Mouse (Mus musculus) forebrain, embryonic 14.5 days (tissue): Measurements from ENCODE around the gene Robo1. TPM values are rescaled to one million over a fixed set of nuclear protein-coding genes. Genes with fewer than 3 reads are reported as not detected.

Experiments used
- ATAC-seq: fragments of 200-750 bp; cut with Nextera tagmentation; 2 replicates; pipeline ENCODE4 v1.8.0; 2017; ENCODE audit warnings: mild to moderate bottlenecking, moderate library complexity
- DNase-seq: peaks from one replicate; pipeline ENCODE4 v3.0.0-alpha.2; 2015; ENCODE audit warnings: low spot score
- H3K27ac ChIP-seq: fragments of 300-500 bp; sonication (generic); 2 replicates; pipeline ENCODE4 v1.5.1; 2014; ENCODE audit warnings: low read depth, mild to moderate bottlenecking, control low read depth, low read length, moderate library complexity
- H3K27me3 ChIP-seq: fragments of 300-500 bp; sonication (generic); replicated peaks from 2 replicates; pipeline ENCODE4 v1.6.1; 2014; ENCODE audit warnings: low read length, control low read depth, mixed read lengths; ENCODE audit not compliant: control insufficient read depth, insufficient read depth
- H3K36me3 ChIP-seq: fragments of 300-500 bp; sonication (generic); 2 replicates; pipeline ENCODE4 v1.6.1; 2014; ENCODE audit warnings: low read length, control low read depth; ENCODE audit not compliant: control insufficient read depth, insufficient read depth
- H3K4me1 ChIP-seq: fragments of 300-500 bp; sonication (generic); 2 replicates; pipeline ENCODE4 v1.6.1; 2014; ENCODE audit warnings: antibody characterized with exemption, low read length, control low read depth; ENCODE audit not compliant: control insufficient read depth, insufficient read depth
- H3K4me2 ChIP-seq: fragments of 300-500 bp; sonication (generic); 2 replicates; pipeline ENCODE4 v1.6.1; 2014; ENCODE audit warnings: mild to moderate bottlenecking, control low read depth, low read length
- H3K4me3 ChIP-seq: fragments of 300-500 bp; sonication (generic); 2 replicates; pipeline ENCODE4 v1.5.1; 2014; ENCODE audit warnings: low read depth, low read length, control low read depth
- H3K9ac ChIP-seq: fragments of 300-500 bp; sonication (generic); 2 replicates; pipeline ENCODE4 v1.6.1; 2014; ENCODE audit warnings: mild to moderate bottlenecking, low read length, control low read depth, moderate library complexity
- H3K9me3 ChIP-seq: fragments of 300-500 bp; sonication (generic); replicated peaks from 2 replicates; pipeline ENCODE4 v1.6.1; 2016; ENCODE audit warnings: low read length, control low read depth, mixed read lengths; ENCODE audit not compliant: control insufficient read depth
- WGBS: fragments of 180-500 bp; shearing (Covaris S2); extraction: QIAGEN DNeasy Blood & Tissue Kit; methylation state at CpG from one replicate; pipeline ENCODE4 v1.1.7; 2014; 5-methylcytosine and 5-hydroxymethylcytosine counted together
- polyA plus RNA-seq: library from polyadenylated mRNA; unstranded; fragments of >200 nt; fragmentation: Nextera tagmentation; extraction: Ambion mirVana; gene quantifications from 2 replicates; pipeline ENCODE4 v1.2.1, GENCODE M21; 2014

Robo1 gene
- polyA plus RNA-seq, 1 experiment from 2014 or later = 37.1 TPM

DNA sequence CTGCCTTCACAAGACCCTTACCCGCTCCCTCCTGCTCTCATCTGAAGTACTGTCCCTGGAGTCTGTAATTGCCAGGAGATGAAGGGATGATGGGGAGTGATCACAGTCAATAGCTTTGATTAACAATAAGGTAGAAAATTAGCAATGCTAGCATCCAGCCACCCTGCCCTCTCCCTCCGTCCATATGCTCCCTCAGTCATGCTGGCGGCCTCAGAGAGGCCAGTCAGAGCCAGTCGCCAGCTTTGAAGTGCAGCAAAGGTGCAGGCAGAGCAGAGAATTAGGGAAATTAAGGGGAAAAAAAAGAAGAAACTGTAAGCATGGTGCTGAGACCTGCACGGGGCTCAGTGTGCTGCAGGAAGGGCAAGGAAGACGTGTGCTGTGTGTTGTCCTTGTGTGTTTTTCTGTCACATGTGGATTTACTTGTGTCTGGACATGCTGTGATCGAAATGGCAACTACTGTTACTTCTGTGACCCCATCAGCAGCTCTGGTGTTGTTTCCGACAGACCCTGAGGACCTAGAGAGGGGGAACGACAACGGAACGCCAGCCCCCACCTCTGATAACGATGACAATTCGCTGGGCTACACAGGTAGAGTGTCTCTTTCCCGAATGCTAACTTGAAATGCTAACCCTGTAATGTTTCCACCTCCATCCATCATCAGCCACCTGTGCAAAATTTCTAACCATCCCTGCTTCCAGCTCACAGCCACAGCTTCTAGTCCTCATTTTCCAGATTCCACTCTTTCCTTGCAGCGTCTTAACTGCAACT is 255.3 kb downstream of the Robo1 start:
- Histone ChIP-seq H3K4me2 (peak overlapping the region; percentile 4; the same call in 1 of the 2 replicates), H3K4me1 (no peaks in the 10 kb centered on the region), H3K36me3 (no peaks in the 10 kb centered on the region), H3K9me3 (no peaks in the 10 kb centered on the region), H3K4me3 (no peak overlapping the region), H3K9ac (no peak overlapping the region), H3K27me3 (no peaks in the 10 kb centered on the region), H3K27ac (no peak overlapping the region)
- 32% methylated on average over 15 of the region's 15 CpGs for WGBS
- ATAC-seq = peak; percentile 44; the same call in 1 of the 2 replicates
- DNase-seq = no peak

DNA sequence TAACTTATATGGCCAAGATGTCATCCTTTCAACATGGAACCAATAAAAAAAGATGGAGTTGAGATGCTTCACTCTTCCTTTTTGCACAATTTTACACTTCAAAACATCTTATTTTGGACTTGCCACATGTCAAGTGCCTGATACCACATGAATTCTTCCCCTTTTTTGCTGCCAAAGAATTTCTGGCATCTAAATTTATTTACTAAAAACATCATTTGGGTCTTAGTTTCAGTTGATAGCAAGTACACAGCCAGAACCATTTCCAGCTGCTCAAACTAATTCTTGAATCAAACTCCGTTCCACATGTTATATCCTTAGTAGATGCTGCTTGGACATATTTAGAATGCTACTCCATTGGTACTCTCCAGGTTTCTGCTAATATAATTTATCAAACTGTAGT is 267.1 kb downstream of the Robo1 start:
- H3K9ac ChIP-seq = no peak overlapping the region
- H3K4me3 ChIP-seq = no peak overlapping the region
- no peak for ATAC-seq
- no peak overlapping the region for H3K27ac ChIP-seq
- H3K27me3 ChIP-seq = no peaks in the 10 kb centered on the region
- no peak for DNase-seq
- 98% methylated on average over 1 of the region's 1 CpGs for WGBS
- no peaks in the 10 kb centered on the region for H3K9me3 ChIP-seq
- no peaks in the 10 kb centered on the region for H3K36me3 ChIP-seq
- H3K4me2 ChIP-seq = no peak overlapping the region
- H3K4me1 ChIP-seq = 0 out of 2 replicates have a peak, but pooled peaks cover 4% of the 10 kb centered on the region

DNA sequence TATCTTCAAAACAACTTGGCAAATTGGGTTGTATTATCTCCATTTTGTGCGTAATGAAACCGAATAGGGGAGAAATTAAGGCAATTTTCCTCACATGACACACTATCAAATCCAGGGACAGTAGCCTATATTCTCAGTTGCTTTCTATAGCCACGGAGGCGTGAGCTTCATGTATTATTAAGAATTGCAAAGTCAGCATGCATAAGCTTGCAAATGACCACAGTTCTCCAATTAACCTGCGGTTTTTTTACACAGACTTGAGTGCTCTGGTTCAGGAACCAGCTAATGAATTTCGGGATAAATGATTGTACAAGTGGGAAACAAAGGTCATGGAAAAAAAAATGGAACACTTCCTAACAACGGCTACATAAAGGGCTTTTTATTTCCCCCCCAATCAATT is 268.9 kb downstream of the Robo1 start:
- no peak for ATAC-seq
- 10% methylated on average over 7 of the region's 7 CpGs for whole genome bisulfite sequencing

DNA sequence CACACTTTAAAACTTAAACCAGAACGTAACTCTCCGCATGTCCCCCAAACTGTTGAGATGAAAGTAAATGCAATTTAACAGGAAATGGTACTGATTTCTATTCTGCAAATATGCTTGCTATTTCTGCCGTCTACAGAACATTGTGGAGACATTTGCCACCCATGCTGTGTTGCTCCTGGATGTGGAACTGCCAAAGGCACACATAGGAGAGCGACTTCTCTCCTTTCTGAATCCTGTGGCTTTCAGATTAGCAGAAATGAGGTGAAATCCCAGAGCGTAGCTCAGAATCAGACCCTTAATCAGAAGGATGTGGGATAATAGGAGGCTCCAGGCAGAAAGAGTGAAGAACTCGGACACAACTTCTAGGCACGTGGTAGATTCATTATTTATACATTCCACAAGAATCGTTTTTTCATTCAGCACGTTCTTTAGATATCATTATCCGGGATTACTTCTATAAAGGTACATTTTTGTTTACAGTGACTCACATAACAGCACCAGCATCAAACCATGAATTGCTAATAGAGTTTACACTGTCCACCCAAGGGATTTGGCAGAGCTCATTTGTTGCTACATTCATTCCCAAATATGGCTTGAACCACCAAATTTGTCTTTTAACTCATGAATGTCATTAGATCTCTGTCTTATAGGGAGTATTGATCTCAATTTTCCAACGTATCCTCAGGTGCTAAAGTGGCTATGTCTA is 276.5 kb downstream of the Robo1 start:
- 49% methylated on average over 11 of the region's 11 CpGs for WGBS
- H3K9me3 ChIP-seq = no peaks in the 10 kb centered on the region
- H3K4me3 ChIP-seq = no peak overlapping the region
- H3K9ac ChIP-seq = no peak overlapping the region
- H3K27ac ChIP-seq = peak overlapping the region; percentile 29; the same call in 1 of the 2 replicates
- no peaks in the 10 kb centered on the region for H3K36me3 ChIP-seq
- DNase-seq (peak; percentile 41), ATAC-seq (peak; percentile 65)
- 0 out of 2 replicates have a peak, but pooled peaks cover 4% of the 10 kb centered on the region for H3K4me1 ChIP-seq
- H3K4me2 ChIP-seq = no peak overlapping the region
- H3K27me3 ChIP-seq = no peaks in the 10 kb centered on the region

More for the DNA sequence above, 268.9 kb downstream of the Robo1 start:
- no peaks in the 10 kb centered on the region for H3K36me3 ChIP-seq
- no peak overlapping the region for H3K9ac ChIP-seq
- H3K4me3 ChIP-seq = no peak overlapping the region
- H3K27me3 ChIP-seq = no peaks in the 10 kb centered on the region
- H3K9me3 ChIP-seq = no peaks in the 10 kb centered on the region
- H3K4me2 ChIP-seq = no peak overlapping the region
- DNase-seq = peak; percentile 29
- H3K27ac ChIP-seq = no peak overlapping the region
- 0 out of 2 replicates have a peak, but pooled peaks cover 4% of the 10 kb centered on the region for H3K4me1 ChIP-seq

DNA sequence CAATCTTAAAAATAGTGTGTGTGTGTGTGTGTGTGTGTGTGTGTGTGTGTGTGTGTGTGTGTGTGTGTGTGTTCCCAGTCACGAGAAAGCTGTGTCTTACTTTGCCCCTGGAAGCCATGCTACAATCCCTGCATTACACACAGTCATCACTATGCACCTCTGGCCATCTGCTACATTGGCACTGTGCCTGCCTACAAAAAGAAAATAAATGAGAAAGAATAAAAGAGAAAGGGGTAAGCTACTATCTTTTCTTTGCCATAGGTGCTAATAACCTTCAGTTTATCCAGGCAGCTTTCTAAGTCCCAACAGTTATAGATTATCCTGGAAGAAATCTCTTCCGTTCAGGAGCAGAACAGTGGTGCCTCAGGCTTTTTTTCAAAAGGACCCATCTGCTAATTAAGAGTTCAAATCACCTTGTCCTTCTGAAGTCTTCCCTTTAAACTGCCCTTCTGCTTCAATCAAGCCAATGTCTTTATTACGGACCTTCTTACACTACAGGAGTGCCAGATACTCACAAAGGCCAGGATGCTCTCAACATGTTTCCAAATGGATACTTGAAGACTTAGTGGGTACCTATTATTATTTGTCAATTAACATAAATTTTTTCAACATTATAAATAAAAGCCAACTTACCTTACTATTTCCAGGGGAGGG is 277.2 kb downstream of the Robo1 start:
- ATAC-seq (peak; percentile 92), DNase-seq (peak; percentile 74)
- 29% methylated on average over 3 of the region's 3 CpGs for WGBS

DNA sequence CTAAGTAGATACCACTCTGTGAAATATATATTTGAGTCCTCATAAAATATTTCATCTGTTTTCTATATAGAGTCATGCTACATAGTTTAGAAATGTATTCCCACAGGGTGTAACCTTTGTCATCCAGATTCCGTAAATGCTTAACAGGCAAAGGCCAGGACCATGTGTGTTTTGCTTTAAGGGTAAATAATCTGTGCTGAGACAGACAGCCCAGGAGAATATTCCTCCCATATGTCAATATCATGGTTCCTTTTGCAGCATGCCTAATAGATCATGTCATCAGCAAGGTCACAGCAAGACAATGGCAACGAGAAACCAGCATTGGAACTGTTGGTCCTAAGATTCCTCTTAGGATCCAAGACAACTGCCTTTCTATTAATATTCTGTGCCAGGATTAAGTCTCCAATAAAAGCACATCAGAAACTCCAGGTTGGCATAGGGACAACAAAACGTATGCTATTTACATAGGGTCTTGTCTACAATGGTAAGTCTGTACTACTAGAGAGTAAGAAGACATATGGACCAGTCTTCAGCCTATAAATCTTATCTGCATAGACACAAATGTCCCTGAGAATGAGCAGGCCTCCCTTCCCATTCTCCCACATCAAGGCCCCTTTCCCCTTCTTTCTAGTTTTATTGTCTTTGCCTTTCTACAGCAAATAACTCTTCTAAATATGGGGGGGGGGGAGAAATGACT is 279.4 kb downstream of the Robo1 start:
- 69% methylated on average over 3 of the region's 3 CpGs for WGBS
- ATAC-seq = no peak
- no peaks in the 10 kb centered on the region for H3K9me3 ChIP-seq
- H3K4me1 ChIP-seq = 0 out of 2 replicates have a peak, but pooled peaks cover 4% of the 10 kb centered on the region
- no peaks in the 10 kb centered on the region for H3K36me3 ChIP-seq
- H3K27ac ChIP-seq = no peak overlapping the region
- no peak for DNase-seq
- no peak overlapping the region for H3K4me3 ChIP-seq
- no peak overlapping the region for H3K9ac ChIP-seq
- no peaks in the 10 kb centered on the region for H3K27me3 ChIP-seq
- H3K4me2 ChIP-seq = no peak overlapping the region

More for the DNA sequence above, 277.2 kb downstream of the Robo1 start:
- Histone ChIP-seq H3K27ac (0 out of 2 replicates have a peak overlapping the region, but pooled peaks have one; percentile 29), H3K4me1 (0 out of 2 replicates have a peak, but pooled peaks cover 4% of the 10 kb centered on the region), H3K9me3 (no peaks in the 10 kb centered on the region), H3K9ac (no peak overlapping the region), H3K4me3 (no peak overlapping the region), H3K4me2 (no peak overlapping the region), H3K36me3 (no peaks in the 10 kb centered on the region), H3K27me3 (no peaks in the 10 kb centered on the region)

DNA sequence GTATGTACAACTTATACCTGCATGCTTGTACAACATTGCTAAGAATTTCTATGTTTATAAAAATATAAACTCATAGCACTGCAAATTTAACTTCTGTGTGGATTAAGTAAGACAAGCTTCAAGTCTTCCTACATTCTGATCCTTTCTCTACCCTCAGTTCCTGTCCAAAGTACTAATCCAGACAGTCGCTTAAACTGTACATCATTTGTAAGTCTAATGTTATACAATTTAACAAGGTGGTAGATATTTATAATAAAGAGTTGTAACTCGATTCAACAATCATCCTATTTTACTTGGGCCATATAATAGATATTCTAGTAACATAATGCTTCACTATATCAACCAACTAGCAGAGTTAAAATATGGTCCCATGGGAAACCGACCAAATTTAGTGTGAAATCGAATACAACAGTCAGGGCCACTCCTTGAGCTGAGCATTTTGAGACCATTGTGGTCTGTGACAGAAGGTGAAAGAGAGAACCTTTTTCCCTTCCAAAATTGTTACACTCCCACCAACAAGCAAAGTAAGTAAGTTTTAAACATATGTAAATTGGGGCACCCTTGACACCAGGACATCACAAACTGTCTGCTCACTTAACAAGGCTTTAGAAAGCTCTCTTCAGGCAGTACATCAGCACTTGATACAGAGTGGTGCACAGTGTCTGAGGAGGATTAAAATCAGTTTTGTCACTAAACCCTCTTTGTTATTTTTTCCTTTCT is 295.5 kb downstream of the Robo1 start:
- WGBS = 70% methylated on average over 4 of the region's 4 CpGs
- no peak overlapping the region for H3K4me2 ChIP-seq

DNA sequence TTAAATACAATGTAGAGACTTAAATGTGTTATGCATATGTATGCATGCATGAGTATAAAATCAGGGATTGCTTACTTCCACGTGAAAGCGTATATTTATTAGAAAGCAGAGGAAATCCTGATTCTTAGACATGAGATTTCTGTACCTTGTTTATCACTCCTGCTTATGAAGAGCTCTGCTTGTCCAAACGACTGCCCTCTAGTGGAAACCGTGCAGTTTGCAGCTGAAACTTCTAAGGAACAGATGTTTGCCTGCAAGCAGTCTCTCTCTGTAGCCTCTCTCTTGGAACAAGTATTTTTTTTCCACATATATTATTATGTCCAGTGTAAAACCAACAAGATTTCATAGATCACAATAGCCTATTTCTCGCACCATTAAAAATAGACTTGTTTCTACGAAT is 297.0 kb downstream of the Robo1 start:
- Histone ChIP-seq H3K27me3 (no peaks in the 10 kb centered on the region), H3K27ac (no peak overlapping the region), H3K4me3 (no peak overlapping the region), H3K9ac (no peak overlapping the region), H3K4me1 (no peaks in the 10 kb centered on the region), H3K9me3 (no peaks in the 10 kb centered on the region), H3K4me2 (no peak overlapping the region), H3K36me3 (no peaks in the 10 kb centered on the region)
- peak; percentile 82 for ATAC-seq
- DNase-seq = peak; percentile 92
- 23% methylated on average over 6 of the region's 6 CpGs for WGBS

More for the DNA sequence above, 295.5 kb downstream of the Robo1 start:
- Histone ChIP-seq H3K27me3 (no peaks in the 10 kb centered on the region), H3K9ac (no peak overlapping the region), H3K9me3 (no peaks in the 10 kb centered on the region), H3K27ac (no peak overlapping the region), H3K36me3 (no peaks in the 10 kb centered on the region), H3K4me3 (no peak overlapping the region), H3K4me1 (no peaks in the 10 kb centered on the region)
- DNase-seq (no peak), ATAC-seq (no peak)
